Mouse (Mus musculus) gonadal fat pad, adult 2 months (tissue): Measurements from ENCODE around the gene Soga1. TPM values are rescaled to one million over a fixed set of nuclear protein-coding genes. Genes with fewer than 3 reads are reported as not detected.

ENCODE experiments used
- DNase-seq: peaks from one replicate; pipeline ENCODE4 v3.0.0-alpha.2; 2012; ENCODE audit warnings: low read depth
- polyA plus RNA-seq: library from polyadenylated mRNA; depleted of rRNA; stranded (reverse); fragments of >200 nt; gene quantifications from 2 replicates; pipeline ENCODE4 v1.2.3, GENCODE M21; 2012

Soga1 gene
- polyA plus RNA-seq, 1 experiment, result 8.2 TPM

GRCm38 (mm10) chr2:157063241-157063700 is 15.8 kb downstream of the Soga1 start:
- DNase-seq, result no peak

- DNase-seq, result no peak
Observed at GRCm38 (mm10) chr2:157060557-157061305, 18.3 kb downstream of the Soga1 start.

DNA sequence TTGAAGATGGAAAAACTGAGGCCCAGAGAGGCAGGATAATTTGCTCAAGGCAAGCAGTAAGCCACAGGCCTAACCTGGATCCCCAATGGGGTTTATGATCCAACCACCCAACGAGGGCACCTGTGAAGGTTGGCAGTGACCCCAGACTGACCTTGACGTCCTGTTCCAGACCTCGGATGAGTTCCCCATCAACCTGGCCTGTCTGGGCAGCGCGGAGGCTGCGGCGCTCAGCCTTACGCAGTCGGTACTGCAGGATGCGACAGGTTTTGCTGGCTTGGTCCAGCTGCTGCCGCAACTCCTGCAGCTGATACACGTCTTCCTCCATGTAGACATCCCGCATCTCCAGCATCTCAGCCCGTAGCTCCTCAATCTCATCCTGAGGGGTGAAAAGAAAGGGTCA is 19.0 kb downstream of the Soga1 start:
- DNase-seq, result no peak

DNA sequence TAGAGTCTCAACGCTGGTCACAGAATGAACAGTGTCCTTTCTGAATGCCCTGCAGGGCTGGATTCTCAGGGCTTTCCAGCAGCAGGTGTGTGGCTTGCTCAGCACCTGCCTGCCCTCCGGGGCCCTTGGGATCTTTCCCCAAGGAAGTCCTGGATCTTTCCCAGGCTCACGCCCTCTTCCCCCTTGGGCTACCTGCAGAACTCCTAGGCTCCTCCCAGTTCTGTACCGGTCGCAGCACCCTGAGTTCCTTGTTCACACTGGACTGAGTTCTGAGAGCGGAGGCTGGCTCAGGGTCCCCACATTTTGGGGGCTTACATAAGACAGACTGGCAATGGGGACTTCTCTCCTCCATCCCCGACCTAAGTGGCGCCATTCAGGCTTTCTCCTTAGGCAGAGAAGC is 19.9 kb downstream of the Soga1 start:
- no peak for DNase-seq

DNA sequence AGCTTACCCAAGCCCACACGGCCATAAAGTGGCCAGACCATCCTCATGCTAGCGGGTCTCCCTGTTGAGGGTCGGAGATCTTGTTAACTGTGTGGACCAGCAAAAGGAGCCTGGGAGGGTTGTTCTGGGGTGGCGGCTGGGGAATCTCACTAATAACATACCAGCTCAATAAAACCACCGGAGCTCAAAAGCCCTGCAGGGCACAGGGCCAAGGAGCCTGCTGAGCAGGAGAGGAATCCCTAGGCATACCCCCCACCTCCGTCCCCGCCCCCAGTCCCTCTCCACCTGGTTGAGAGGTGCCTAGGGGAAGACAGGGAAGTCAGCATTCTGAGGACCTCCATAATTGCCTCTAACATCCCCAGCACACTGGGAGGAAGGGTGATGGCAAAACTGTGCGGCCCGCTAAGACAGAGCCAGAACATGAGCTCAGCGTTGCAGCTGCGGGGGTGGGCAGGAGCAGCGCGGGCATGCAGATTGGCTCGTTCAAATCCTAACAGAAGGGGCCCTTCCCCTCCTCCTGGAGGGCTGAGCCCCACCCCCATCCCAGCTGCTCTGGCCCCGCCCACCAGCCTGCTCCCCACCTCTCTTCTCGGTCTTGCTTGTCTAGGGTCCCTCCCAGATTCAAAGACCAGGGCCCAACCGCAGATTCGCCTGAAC is 20.6 kb downstream of the Soga1 start:
- DNase-seq, result no peak

DNA sequence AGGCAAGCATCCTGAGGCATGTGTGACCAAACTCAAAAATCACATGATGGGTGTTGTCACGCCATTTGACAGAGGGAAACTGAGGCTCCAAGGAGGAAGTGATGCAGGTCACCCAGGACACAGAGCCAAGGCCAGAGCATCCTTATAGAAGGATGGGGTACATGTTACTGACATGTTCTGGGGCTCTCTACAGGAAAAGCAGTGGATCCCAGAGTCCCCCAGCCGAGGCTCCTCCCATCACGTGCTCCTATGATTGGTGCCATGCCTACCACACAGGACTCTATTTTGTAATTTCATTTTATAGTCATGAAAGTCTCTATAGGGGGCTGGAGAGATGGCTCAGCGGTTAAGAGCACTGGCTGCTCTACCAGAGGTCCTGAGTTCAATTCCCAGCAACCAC is 21.3 kb downstream of the Soga1 start:
- DNase-seq, result no peak

- no peak for DNase-seq
Observed at GRCm38 (mm10) chr2:157057186-157057585, 21.9 kb downstream of the Soga1 start.

GRCm38 (mm10) chr2:157055721-157056120 is 23.3 kb downstream of the Soga1 start:
- DNase-seq, result no peak

GRCm38 (mm10) chr2:157054816-157055215 is 24.2 kb downstream of the Soga1 start:
- DNase-seq, result no peak

GRCm38 (mm10) chr2:157054297-157054696 is 24.8 kb downstream of the Soga1 start:
- DNase-seq, result no peak

- no peak for DNase-seq
Observed at GRCm38 (mm10) chr2:157053787-157054186, 25.3 kb downstream of the Soga1 start.

DNA sequence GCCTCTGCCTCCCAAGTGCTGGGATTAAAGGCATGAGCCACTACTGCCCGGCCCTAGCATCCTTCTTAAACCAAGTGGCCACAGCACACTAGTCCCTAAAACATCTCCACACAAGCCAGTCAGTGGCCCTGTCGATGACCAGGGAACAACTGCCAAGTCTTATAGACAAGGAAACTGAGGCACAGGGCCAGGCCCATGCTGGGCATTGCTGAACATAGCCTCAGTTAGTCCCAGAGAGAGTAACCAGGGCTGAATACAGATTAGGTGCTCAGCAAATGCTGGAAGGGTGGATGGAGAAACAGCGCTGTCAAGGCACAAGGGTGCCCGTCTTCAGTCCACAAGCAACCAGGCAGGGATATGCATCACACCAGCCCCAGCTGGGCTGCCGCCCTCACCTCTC is 25.9 kb downstream of the Soga1 start:
- DNase-seq, result no peak

GRCm38 (mm10) chr2:157052448-157052847 is 26.6 kb downstream of the Soga1 start:
- DNase-seq, result no peak

DNA sequence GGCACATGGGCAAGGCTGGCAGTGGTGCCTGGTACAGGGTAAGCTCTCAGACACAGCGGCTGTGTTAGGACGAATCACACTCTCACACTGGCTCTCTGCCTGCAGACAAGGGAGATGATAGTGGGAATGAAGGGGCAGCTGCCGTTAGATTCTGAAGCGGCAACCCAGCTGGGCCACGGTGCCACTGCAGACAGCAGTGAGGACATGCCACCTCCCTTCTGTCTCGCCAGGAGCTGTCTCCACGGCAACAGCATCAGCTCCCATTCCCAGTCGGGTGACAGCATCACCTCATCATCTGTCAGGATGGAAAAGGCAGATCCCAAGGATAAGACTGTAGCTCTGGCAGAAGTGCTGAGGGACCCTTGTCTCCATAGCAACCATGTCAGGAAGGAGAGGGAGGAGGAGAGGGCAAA is 29.2 kb downstream of the Soga1 start:
- no peak for DNase-seq

GRCm38 (mm10) chr2:157048395-157049181 is 30.5 kb downstream of the Soga1 start:
- DNase-seq, result no peak

DNA sequence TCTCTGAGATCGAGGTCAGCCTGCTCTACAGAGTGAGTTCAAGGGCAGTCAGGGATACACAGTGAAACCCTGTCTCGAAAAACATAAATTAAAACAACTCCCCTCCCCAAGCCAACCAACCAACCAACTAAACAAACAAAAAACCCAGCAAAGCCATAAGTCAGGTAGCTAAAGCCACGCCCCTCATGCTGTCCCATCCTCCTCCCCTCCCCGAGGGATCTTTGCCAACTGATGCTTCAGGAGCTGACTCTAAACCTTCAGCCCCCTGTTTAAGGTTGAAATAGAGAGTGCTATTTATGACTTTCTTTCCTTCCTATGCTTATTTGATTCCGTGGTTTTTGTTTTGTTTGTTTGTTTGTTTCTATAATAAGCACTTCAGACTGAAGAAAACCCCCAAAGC is 32.1 kb downstream of the Soga1 start:
- no peak for DNase-seq

DNA sequence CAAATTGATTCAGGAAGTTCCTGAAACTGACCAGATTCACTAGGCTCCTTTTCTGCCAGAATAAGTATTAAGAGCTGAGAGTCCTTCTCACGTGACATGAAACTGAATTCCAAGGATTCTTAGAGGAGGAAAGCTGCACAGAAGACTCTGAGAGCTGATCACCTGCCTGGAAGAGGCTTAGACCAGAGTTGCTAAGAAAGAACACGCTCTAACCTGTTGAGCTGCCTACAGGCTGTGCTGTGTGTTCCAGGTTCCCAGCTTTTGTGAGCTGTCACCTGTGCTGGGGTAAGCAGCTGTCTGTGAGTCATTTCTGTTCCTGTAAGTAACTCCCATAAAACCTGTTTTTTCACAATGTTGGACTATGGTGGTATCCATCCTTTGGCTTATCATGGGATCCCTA is 33.1 kb downstream of the Soga1 start:
- no peak for DNase-seq

- DNase-seq, result no peak
Observed at GRCm38 (mm10) chr2:157043987-157044386, 35.1 kb downstream of the Soga1 start.

- DNase-seq, result no peak
Observed at GRCm38 (mm10) chr2:157043556-157043955, 35.5 kb downstream of the Soga1 start.

DNA sequence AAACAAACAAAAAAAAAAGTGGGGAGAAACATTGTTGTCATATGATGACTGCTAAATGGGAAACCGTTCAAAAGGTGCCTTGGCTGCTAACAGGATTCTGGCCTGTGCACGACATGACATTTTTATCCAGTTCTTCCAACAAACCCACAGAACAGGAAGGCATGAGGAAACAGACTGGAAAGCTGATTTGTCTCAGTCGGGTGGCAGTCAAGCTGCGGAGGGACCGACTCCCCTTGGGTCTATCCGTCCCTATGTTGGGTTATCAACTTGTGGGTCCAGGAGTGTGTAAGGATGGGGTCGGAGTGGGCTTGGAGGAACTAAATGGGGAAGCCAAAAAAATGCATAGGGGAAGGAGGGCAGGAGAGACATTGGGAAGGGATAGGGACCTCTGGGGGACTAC is 37.6 kb downstream of the Soga1 start:
- DNase-seq, result no peak

DNA sequence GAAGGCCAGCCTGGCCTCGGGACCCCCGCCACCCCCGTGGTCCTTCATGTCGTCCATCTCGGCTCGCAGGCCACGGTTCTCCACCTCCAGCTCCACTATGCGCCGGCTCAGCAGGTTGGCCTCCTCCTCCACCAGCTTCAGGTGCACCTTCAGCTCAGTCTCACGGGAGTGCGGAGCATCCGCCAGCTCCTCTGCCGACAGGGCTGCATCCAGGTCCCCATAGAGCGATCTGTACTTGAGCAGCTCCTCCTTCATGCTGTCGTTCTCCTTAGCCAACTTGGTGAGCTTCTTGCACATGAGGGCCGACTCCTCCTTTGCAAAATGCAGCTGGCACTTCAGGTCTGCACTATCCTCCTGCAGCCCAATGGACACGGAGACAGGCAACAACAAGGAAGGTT is 38.4 kb downstream of the Soga1 start:
- no peak for DNase-seq

- DNase-seq, result no peak
Observed at GRCm38 (mm10) chr2:157039900-157040648, 39.0 kb downstream of the Soga1 start.
